ENCODE assay signal across 8 mouse cellular contexts in the genomic region with DNA sequence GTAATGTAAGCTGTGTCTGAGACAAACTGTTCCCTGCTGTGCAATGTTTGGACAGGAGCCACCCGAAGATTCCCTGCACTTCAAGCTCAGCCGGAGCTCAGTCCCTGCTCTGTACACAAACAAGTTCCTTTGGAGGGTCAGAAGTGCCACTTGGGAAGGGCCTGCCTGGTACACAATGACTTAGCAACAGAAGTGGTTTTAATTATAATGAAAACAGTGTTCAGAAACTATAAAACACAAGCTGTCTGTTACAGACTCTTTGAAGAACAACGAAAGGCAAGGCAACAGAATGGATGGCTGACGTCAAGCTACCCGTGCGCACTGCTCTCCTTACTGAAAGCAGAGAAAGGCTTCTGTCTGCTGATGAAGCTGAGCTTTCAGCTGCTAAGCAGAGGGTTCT.
DNase-seq lines count a peak whose midpoint lies in the region; ATAC-seq and TF ChIP-seq lines count a peak whose summit lies in the region.

No protein-coding gene starts in this region.

- TF ChIP-seq CTCF in hindbrain, postnatal 0 days (IDR thresholded peaks at IDR 0.05; ENCODE audit: low read depth) = no peak

- WGBS in forebrain, embryonic 11.5 days = 12% methylated on average over 6 of the region's 6 CpGs
- WGBS in hindbrain, postnatal 0 days = 3% methylated on average over 6 of the region's 6 CpGs
- 11% methylated on average over 6 of the region's 6 CpGs for WGBS in limb, embryonic 10.5 days
- WGBS in neural tube, embryonic 12.5 days = 9% methylated on average over 6 of the region's 6 CpGs

- no peaks in the 10 kb centered on the region for H3K36me3 ChIP-seq in forebrain, embryonic 11.5 days (ENCODE audit: control insufficient read depth, insufficient read depth, low read length)
- H3K36me3 ChIP-seq in hindbrain, postnatal 0 days (ENCODE audit: insufficient read depth, low read length) = no peaks in the 10 kb centered on the region
- H3K36me3 ChIP-seq in limb, embryonic 10.5 days = no peaks in the 10 kb centered on the region
- no peaks in the 10 kb centered on the region for H3K36me3 ChIP-seq in neural tube, embryonic 12.5 days

- DNase-seq in kidney, adult 9 months = peak; percentile 11
- DNase-seq in kidney, adult 18-20 months = no peak
- DNase-seq in forebrain, embryonic 11.5 days (ENCODE audit: low spot score) = no peak
- peak; percentile 63 for DNase-seq in hindbrain, postnatal 0 days (ENCODE audit: low spot score)
- DNase-seq in limb, embryonic 10.5 days (ENCODE audit: low spot score) = no peak
- no peak for DNase-seq in spleen, postnatal 14 days (ENCODE audit: low spot score in 2 of 2)
- no peak for DNase-seq in urinary bladder, postnatal 4 days (ENCODE audit: low spot score in 2 of 2)

- H3K27ac ChIP-seq in forebrain, embryonic 11.5 days (ENCODE audit: low read depth, low read length) = peak overlapping the region; percentile 46; the same call in 1 of the 2 replicates
- H3K27ac ChIP-seq in hindbrain, postnatal 0 days = peak overlapping the region; percentile 60
- H3K27ac ChIP-seq in limb, embryonic 10.5 days = peak overlapping the region; percentile 61
- H3K27ac ChIP-seq in neural tube, embryonic 12.5 days = peak overlapping the region; percentile 20; the same call in 1 of the 2 replicates

- peaks cover 4% of the 10 kb centered on the region; the same call in 1 of the 2 replicates for H3K4me1 ChIP-seq in forebrain, embryonic 11.5 days (replicated peaks; ENCODE audit: control insufficient read depth, insufficient read depth, low read length)
- no peaks in the 10 kb centered on the region for H3K4me1 ChIP-seq in hindbrain, postnatal 0 days (ENCODE audit: insufficient read depth, low read length)
- peaks cover 19% of the 10 kb centered on the region for H3K4me1 ChIP-seq in limb, embryonic 10.5 days
- 0 out of 2 replicates have a peak, but pooled peaks cover 5% of the 10 kb centered on the region for H3K4me1 ChIP-seq in neural tube, embryonic 12.5 days

- no peaks in the 10 kb centered on the region for H3K27me3 ChIP-seq in forebrain, embryonic 11.5 days (ENCODE audit: control insufficient read depth, insufficient read depth, low read length)
- no peaks in the 10 kb centered on the region for H3K27me3 ChIP-seq in hindbrain, postnatal 0 days (ENCODE audit: insufficient read depth, low read length)
- no peaks in the 10 kb centered on the region for H3K27me3 ChIP-seq in limb, embryonic 10.5 days (ENCODE audit: low read depth, poor library complexity, severe bottlenecking)
- no peaks in the 10 kb centered on the region for H3K27me3 ChIP-seq in neural tube, embryonic 12.5 days (replicated peaks)

- peak; percentile 68 for ATAC-seq in forebrain, embryonic 11.5 days (replicated peaks; ENCODE audit: low FRiP score)
- ATAC-seq in hindbrain, postnatal 0 days = peak; percentile 49; the same call in 1 of the 2 replicates
- ATAC-seq in neural tube, embryonic 12.5 days (ENCODE audit: low FRiP score, low read depth) = peak; percentile 74; the same call in 1 of the 2 replicates

- peak overlapping the region; percentile 29; the same call in 1 of the 2 replicates for H3K4me2 ChIP-seq in forebrain, embryonic 11.5 days (ENCODE audit: low read depth, low read length, severe bottlenecking)
- H3K4me2 ChIP-seq in hindbrain, postnatal 0 days (ENCODE audit: low read depth, low read length) = peak overlapping the region; percentile 42
- peak overlapping the region; percentile 40 for H3K4me2 ChIP-seq in neural tube, embryonic 12.5 days (replicated peaks)

- no peak overlapping the region for H3K9ac ChIP-seq in forebrain, embryonic 11.5 days (ENCODE audit: low read length)
- no peak overlapping the region for H3K9ac ChIP-seq in hindbrain, postnatal 0 days (replicated peaks; ENCODE audit: low read length)
- H3K9ac ChIP-seq in neural tube, embryonic 12.5 days = no peak overlapping the region

- no peaks in the 10 kb centered on the region for H3K9me3 ChIP-seq in forebrain, embryonic 11.5 days (ENCODE audit: control insufficient read depth, low read length)
- H3K9me3 ChIP-seq in hindbrain, postnatal 0 days (ENCODE audit: low read length) = no peaks in the 10 kb centered on the region
- H3K9me3 ChIP-seq in limb, embryonic 10.5 days (replicated peaks) = no peaks in the 10 kb centered on the region
- no peaks in the 10 kb centered on the region for H3K9me3 ChIP-seq in neural tube, embryonic 12.5 days

- no peak overlapping the region for H3K4me3 ChIP-seq in forebrain, embryonic 11.5 days (ENCODE audit: low read depth, low read length)
- H3K4me3 ChIP-seq in hindbrain, postnatal 0 days (ENCODE audit: low read length) = peak overlapping the region; percentile 5; the same call in 1 of the 2 replicates
- H3K4me3 ChIP-seq in limb, embryonic 10.5 days = no peak overlapping the region
- no peak overlapping the region for H3K4me3 ChIP-seq in neural tube, embryonic 12.5 days

Comparison
In these comparisons a context has a peak if more than half of its experiments do, and no peak if none do; other contexts are left out.
1. DNase-seq: peak in kidney, adult 9 months (single experiment) and hindbrain, postnatal 0 days (single experiment); none in kidney, adult 18-20 months (single experiment), forebrain, embryonic 11.5 days (single experiment), limb, embryonic 10.5 days (single experiment), spleen, postnatal 14 days (0 of 2) and urinary bladder, postnatal 4 days (0 of 2).
2. Peak in every context shown above with its lines, with median percentiles within 50 percentile points of each other: ATAC-seq, H3K27ac ChIP-seq and H3K4me2 ChIP-seq.